Mouse (Mus musculus) lung, adult 18-20 months (tissue): ENCODE data around the gene Olfr1445.

ENCODE experiments used
- DNase-seq, 2 experiments: peaks; one replicate each; pipeline ENCODE4 v3.0.0; 2022; ENCODE audit warnings: mixed read lengths in 2 of 2

Olfr1445 gene

DNA sequence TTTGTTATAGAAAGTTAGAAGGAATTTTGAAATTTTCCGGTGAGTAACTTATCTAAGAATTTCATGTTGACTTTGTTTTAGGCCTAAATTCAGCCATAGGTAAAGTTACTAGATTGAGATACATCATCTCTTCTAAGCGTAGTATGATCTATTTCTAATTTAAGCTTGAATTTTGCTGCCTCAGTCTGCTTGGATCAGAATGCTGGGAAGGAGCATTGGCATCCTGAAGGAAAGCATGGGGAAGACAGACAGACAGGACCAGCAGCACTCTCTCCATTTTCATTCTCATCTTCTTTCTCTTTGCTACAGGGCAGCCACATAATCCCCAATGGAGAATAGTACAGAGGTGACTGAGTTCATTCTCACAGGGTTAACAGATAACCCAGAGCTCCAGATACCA is at the start of gene Olfr1445:
TSS of gene Olfr1445 (plus strand) at position 301 of the 400 bp plus-strand sequence.
- DNase-seq = no peak

DNA sequence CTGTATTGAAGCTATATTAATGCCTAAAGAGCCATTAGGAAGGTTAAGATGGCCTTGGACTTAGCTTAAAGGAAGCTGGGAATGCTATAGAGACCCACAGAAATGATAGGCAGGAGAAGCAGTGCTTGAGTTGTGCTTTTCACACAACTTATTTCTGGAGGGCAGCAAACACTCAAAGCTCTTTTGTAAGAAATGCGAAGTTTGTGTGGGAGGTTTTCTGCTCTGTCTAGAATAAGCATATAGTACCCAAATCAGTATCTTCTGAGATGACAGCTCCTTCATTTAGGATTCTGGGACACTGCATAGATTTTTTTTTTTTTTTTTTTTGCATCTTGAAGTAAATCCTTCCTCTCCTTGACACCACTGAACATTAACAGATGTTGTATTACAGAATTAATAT is 45.1 kb upstream of the Olfr1445 start:
- DNase-seq = no peak

DNA sequence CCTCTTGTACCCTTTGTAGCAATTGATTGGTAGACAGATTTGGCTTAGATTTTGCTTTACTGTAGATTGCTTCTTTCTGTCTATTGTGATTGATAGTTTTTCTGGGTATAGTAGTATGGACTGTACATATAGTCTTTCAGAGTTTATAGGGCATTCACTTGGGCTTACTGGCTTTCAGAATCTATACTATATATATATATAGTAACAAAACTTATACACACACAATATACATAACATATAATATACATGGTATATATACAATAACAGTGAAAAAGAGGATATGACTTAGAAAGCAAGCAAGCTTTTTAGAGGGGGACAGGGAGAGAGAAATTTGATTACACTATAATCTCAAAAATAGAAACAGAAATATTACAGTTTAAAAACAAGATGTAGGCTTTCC is 37.3 kb upstream of the Olfr1445 start, which contains the start of gene Gm5244:
TSS of gene Gm5244 (plus strand) at position 301 of the 400 bp plus-strand sequence.
- DNase-seq = no peak

DNA sequence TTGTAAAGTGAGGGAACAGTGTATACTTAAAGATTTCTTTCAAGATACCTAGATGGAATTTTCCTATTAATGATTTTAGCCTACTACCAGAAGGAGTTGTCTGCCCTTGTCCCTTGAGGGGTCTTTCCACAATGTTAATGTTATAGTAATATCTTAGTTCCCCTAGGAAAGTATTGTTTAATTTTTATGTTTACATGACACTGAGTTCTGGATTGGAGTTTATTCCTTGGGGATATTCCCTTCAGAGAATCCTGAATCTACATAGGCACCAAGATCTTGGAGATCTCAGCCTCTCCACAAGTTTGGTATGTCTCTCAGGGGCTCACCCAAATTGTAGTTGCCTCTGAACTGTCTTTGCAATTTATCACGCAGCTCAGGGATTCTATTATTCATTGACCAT is 26.7 kb upstream of the Olfr1445 start, which contains the start of gene Olfr1444:
TSS of gene Olfr1444 (plus strand) at position 301 of the 400 bp plus-strand sequence.
- no peak for DNase-seq

DNA sequence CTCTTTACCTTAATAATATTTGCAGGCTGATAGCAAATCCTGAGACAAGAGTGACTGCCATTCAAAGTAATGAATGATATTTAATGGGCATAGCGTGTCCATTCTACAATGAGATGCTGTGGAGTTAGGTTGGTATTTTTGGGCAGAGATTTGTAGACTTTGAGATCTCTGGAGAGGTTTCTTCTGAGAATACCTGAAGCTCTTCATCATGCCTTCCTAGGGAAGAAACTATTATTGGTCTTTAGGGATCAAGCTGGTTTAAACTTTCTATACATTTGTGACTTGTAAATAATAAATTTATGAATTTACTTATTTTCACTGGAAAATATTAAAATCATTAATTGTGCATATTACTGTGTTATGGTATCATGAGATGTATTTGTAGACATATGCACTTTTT is 9.8 kb downstream of the Olfr1445 start, which contains the start of gene Olfr1446:
TSS of gene Olfr1446 (minus strand) at position 101 of the 400 bp plus-strand sequence.
- no peak for DNase-seq

DNA sequence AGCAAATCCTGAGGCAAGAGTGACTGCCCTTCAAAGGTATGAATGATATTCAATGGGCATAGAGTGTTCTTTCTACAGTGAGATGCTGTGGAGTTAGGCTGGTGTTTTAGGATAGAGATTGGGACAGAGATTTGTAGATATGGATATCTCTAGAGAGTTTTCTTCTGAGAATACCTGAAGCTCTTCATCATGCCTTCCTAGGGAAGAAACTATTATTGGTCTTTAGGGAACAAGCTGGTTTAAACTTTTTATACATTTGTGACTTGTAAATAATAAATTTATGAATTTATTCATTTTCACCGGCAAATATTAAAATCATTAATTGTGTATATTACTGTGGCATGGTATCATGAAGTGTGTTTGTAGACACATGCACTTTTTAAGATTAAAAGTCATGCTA is 20.0 kb downstream of the Olfr1445 start, which contains the start of gene Olfr1447:
TSS of gene Olfr1447 (minus strand) at position 101 of the 400 bp plus-strand sequence.
- no peak for DNase-seq

DNA sequence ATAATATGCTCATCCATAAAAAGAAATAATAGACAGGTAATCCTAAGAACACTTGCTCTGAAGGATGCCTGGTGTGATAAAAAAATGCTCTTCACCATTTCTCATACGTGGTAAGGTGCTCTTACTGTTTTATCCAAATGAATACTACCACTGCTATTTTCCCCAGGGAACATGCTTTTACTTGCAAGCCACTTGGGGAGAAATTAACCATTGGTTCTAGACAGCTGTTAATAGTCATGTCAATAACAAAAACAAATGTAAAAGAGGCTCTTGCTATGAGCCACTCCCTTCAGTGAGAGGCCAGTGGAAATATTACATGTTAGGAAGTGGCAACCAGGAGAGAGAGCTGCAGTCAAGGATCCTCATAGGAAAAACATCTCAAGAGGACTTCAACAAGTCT is 40.7 kb downstream of the Olfr1445 start, which contains the start of gene Olfr1448:
TSS of gene Olfr1448 (minus strand) at position 101 of the 400 bp plus-strand sequence.
- no peak for DNase-seq

DNA sequence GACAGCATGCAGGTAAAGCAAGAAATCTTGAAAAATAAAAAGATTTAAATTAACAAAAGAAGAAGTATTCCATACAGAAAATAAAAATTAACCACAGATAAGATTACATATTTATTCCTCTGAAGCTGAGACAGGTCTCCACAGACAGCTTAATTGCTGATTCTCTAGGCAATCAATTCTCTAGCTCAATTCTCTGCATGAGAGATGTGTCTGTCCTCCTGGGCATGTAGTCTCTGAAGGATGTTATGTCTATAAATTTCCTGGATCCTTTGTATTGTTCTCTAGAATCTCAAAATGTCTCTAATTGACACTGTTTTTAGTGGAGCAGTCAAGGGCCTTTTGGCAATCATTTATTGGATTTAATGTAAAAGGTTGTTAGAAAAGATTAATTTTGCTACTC is 46.9 kb downstream of the Olfr1445 start, which contains the start of gene Olfr1449:
TSS of gene Olfr1449 (plus strand) at position 301 of the 400 bp plus-strand sequence.
- DNase-seq = no peak
